Mouse (Mus musculus) hindlimb bud, embryonic 11.5 days (tissue): Measurements from ENCODE around the gene Rab38.

Experiments used
- DNase-seq: peaks from one replicate; pipeline ENCODE4 v3.0.0-alpha.2; 2012; ENCODE audit warnings: low read depth, low spot score; ENCODE audit errors: extremely low spot score

The Rab38 gene

DNA sequence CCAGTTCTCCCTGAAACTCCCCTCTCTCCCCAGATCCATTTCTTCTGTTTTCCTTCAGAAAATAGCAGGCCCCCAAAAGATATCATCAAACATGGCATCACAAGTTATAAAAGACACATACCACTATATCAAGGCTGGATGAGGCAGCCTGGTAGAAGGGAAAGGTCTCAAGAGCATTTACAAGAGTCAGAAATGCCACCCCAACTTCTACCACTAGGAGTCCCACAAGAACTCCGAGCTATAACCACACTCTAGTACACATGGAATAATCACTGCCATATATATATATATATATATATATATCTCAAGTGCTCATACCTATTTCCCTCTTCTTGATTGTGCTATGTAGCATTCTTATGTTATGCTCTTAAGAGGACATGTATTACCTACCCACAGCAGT is 92.4 kb downstream of the Rab38 start:
- DNase-seq = no peak

DNA sequence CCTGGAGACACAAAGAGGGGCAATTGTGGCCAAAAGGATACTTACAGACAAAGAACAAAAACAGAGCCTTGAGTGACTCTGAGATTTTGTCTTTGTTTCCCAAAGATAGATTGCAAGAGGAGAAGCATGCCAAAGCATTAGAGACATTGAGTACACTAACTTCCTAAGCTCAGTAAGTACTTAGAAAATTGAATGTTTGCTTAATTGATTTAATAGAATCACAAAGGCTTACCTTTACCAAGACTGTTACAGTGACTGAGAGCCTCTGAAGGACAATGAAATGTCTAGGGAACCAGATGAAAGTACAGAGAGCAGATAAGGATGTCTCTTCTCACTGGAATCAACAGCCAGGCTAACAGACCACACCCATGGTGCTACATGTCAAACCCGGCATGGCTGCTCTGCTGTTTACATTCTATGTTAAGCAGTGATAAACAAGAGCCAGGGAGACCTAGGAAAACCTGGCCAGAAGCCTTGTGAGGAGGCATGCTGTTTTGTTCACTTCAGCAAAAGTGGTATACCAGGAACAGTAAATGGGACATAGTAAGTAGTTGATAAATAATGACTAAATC is 97.1 kb downstream of the Rab38 start:
- no peak for DNase-seq

DNA sequence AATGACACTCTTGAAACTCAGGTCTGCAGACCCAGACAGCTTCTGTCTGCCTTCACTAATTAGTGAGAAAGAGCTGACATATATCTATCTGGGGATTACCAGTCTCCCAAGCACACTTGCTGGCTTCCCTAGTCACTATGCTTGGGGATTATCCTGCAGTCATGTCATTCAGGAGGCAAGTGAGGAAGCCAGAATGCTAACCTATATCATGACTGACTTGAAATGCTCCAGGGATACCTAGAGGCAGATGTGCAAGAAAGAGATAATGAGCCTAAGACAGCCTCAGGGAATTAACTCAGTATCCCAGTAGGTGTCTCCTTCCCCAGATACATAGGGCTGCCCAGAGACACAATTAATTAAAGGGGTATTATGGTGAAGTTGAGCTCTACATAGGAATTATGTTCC is 106.1 kb downstream of the Rab38 start:
- no peak for DNase-seq

DNA sequence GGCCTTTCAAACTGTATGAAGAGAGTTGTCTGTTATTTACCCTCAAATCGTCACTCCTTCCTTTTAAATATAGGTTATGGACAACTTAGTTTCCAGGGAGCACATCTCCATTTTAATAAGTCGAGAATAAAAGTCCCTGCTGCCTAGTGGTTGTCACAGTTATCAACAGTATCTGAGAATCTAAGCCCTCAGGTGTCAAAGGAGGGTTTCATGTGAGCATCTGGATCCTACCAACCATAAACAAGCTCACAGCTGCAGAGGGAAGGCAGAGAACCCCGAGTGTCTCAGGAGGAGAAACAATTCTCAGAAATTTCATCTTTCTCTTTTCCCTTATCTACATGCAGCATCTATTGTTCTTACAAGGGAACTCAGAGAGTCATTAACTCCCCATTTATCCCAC is 106.7 kb downstream of the Rab38 start:
- no peak for DNase-seq
